In genomic region chr11:97689861-97690260, GRCm38 (mm10) we compare ENCODE assay signal across 10 mouse cellular contexts. TPM values are rescaled to one million over a fixed set of nuclear protein-coding genes. Genes with fewer than 3 reads are reported as not detected.
DNase-seq lines count a peak whose midpoint lies in the region; ATAC-seq and TF ChIP-seq lines count a peak whose summit lies in the region.
"Had no signal": no experiment of that assay in that cellular context is flagged by ENCODE, and none has a peak within 500 bp of the region (broad histone marks: within the 10 kb centered on the region; RNA-seq: fewer than 3 reads in every experiment).

No protein-coding gene starts in this region.

- no peak overlapping the region for H3K4me3 ChIP-seq in hindbrain, embryonic 10.5 days
- no peak overlapping the region for H3K4me3 ChIP-seq in hindbrain, embryonic 12.5 days
- H3K4me3 ChIP-seq in ES-E14 (ENCODE audit: insufficient read depth in 1 of 2, low read depth in 1 of 2, low read length in 2 of 2, poor library complexity in 1 of 2, severe bottlenecking in 1 of 2): no peak overlapping the region
- peak overlapping the region; percentile 21; the same call in 1 of the 2 replicates for H3K4me3 ChIP-seq in embryonic facial prominence, embryonic 10.5 days
- no peak overlapping the region for H3K4me3 ChIP-seq in liver, adult 2 months (ENCODE audit: insufficient read depth, low read depth, low read length)
- H3K4me3 ChIP-seq: erythroblast, embryonic 14.5 days; limb, embryonic 15.5 days had no signal

- peaks cover 39% of the 10 kb centered on the region for H3K4me1 ChIP-seq in hindbrain, embryonic 10.5 days (replicated peaks)
- peaks cover 25% of the 10 kb centered on the region for H3K4me1 ChIP-seq in hindbrain, embryonic 12.5 days
- H3K4me1 ChIP-seq in ES-E14 (ENCODE audit: control insufficient read depth in 2 of 2, insufficient read depth in 2 of 2, low read length in 2 of 2, poor library complexity in 1 of 2): peaks cover 11 to 22% of the 10 kb centered on the region in 2 experiments; a peak in 3 of 4 replicates
- H3K4me1 ChIP-seq in embryonic facial prominence, embryonic 10.5 days: peaks cover 42% of the 10 kb centered on the region
- H3K4me1 ChIP-seq in liver, adult 2 months (ENCODE audit: control insufficient read depth, insufficient read depth, low read length): peaks cover 9% of the 10 kb centered on the region

- H3K27ac ChIP-seq in hindbrain, embryonic 10.5 days: no peak overlapping the region
- no peak overlapping the region for H3K27ac ChIP-seq in hindbrain, embryonic 12.5 days
- no peak overlapping the region for H3K27ac ChIP-seq in ES-E14 (ENCODE audit: insufficient read depth, low read depth, low read length, poor library complexity, severe bottlenecking)
- no peak overlapping the region for H3K27ac ChIP-seq in embryonic facial prominence, embryonic 10.5 days (replicated peaks)
- no peak overlapping the region for H3K27ac ChIP-seq in liver, adult 2 months (replicated peaks; ENCODE audit: insufficient read depth, low read depth, low read length)
- H3K27ac ChIP-seq: limb, embryonic 15.5 days had no signal

- TF ChIP-seq POLR2A in liver, adult 2 months (IDR thresholded peaks at IDR 0.05; ENCODE audit: extremely low read depth, insufficient read depth, low read length): no peak

- peaks cover 67% of the 10 kb centered on the region for H3K36me3 ChIP-seq in hindbrain, embryonic 10.5 days
- H3K36me3 ChIP-seq in hindbrain, embryonic 12.5 days: peaks cover 53% of the 10 kb centered on the region
- H3K36me3 ChIP-seq in ES-E14 (ENCODE audit: control insufficient read depth, insufficient read depth, low read length, poor library complexity, severe bottlenecking): peaks cover 51% of the 10 kb centered on the region
- peaks cover 80% of the 10 kb centered on the region for H3K36me3 ChIP-seq in embryonic facial prominence, embryonic 10.5 days (replicated peaks)
- H3K36me3 ChIP-seq in liver, adult 2 months (ENCODE audit: control insufficient read depth, insufficient read depth, low read length): no peaks in the 10 kb centered on the region

- H3K79me2 ChIP-seq in liver, adult 2 months (ENCODE audit: control insufficient read depth, insufficient read depth, low read length): no peaks in the 10 kb centered on the region; the same call in 1 of the 2 replicates

- 35% methylated on average over 10 of the region's 10 CpGs for WGBS in hindbrain, embryonic 10.5 days
- 32% methylated on average over 10 of the region's 10 CpGs for WGBS in hindbrain, embryonic 12.5 days
- WGBS in embryonic facial prominence, embryonic 10.5 days: 33% methylated on average over 10 of the region's 10 CpGs
- 45% methylated on average over 10 of the region's 10 CpGs for WGBS in liver, adult 2 months

- peak; percentile 90 for TF ChIP-seq CTCF in liver, adult 2 months (IDR thresholded peaks at IDR 0.05; ENCODE audit: low read depth, low read length)

- H3K27me3 ChIP-seq in hindbrain, embryonic 10.5 days (ENCODE audit: insufficient read depth, poor library complexity, severe bottlenecking): no peaks in the 10 kb centered on the region
- H3K27me3 ChIP-seq in hindbrain, embryonic 12.5 days: no peaks in the 10 kb centered on the region
- H3K27me3 ChIP-seq in embryonic facial prominence, embryonic 10.5 days (replicated peaks; ENCODE audit: low read depth, poor library complexity, severe bottlenecking): no peaks in the 10 kb centered on the region
- H3K27me3 ChIP-seq in liver, adult 2 months (ENCODE audit: control insufficient read depth, insufficient read depth, low read length): no peaks in the 10 kb centered on the region
- H3K27me3 ChIP-seq: limb, embryonic 15.5 days had no signal

- no peak overlapping the region for H3K4me2 ChIP-seq in hindbrain, embryonic 12.5 days (replicated peaks)
- H3K4me2 ChIP-seq: limb, embryonic 15.5 days had no signal

- in situ Hi-C loops in ES-E14 (cut with MboI; ENCODE audit: low sequenced_read_pairs in 2 of 2, unreplicated experiment in 2 of 2): loop anchor here in 1 of 2 experiments (10.0 kb wide), 1 partner anchor 55 kb away; no protein-coding TSS in a partner anchor

- H3K9me3 ChIP-seq in hindbrain, embryonic 10.5 days: no peaks in the 10 kb centered on the region
- H3K9me3 ChIP-seq in hindbrain, embryonic 12.5 days (replicated peaks): no peaks in the 10 kb centered on the region
- H3K9me3 ChIP-seq in ES-E14 (ENCODE audit: control insufficient read depth, insufficient read depth, low read depth, low read length): no peaks in the 10 kb centered on the region
- H3K9me3 ChIP-seq in embryonic facial prominence, embryonic 10.5 days: no peaks in the 10 kb centered on the region
- H3K9me3 ChIP-seq: limb, embryonic 15.5 days had no signal

- peak; percentile 77 for DNase-seq in hindbrain, embryonic 10.5 days (ENCODE audit: low spot score)
- DNase-seq in 416B (ENCODE audit: low read depth): peak; percentile 42
- no peak for DNase-seq in ES-E14 (ENCODE audit: low read depth, low spot score)
- peak; percentile 85 for DNase-seq in embryonic facial prominence, embryonic 10.5 days (ENCODE audit: low spot score)
- no peak for DNase-seq in liver, adult 2 months (ENCODE audit: extremely low read depth, low read depth, low spot score)
- peak; percentile 43 to 72 for DNase-seq in spleen, adult 18-20 months
- DNase-seq in left cerebral cortex, postnatal 36 days (ENCODE audit: low spot score in 2 of 2): no peak

- ATAC-seq in hindbrain, embryonic 12.5 days (ENCODE audit: low FRiP score): no peak

- intact Hi-C loops in left cerebral cortex, postnatal 36 days (cut with DNase I): loop anchor here (1.0 to 5.0 kb wide), 2 partner anchors 45 to 58 kb away; no protein-coding TSS in a partner anchor

- H3K9ac ChIP-seq in hindbrain, embryonic 12.5 days: no peak overlapping the region
- H3K9ac ChIP-seq in ES-E14 (ENCODE audit: insufficient read depth, low read depth, low read length, poor library complexity, severe bottlenecking): no peak overlapping the region
- H3K9ac ChIP-seq in liver, adult 2 months (ENCODE audit: low read depth, low read length): no peak overlapping the region
- H3K9ac ChIP-seq: limb, embryonic 15.5 days had no signal

TF ChIP-seq in ES-E14, 5 proteins besides CTCF, POLR2A, EP300 and RAD21:
- no peak for TF ChIP-seq ZNF384 (IDR thresholded peaks at IDR 0.05; ENCODE audit: low read depth, low read length)
- peak; percentile 68; the same call in 1 of the 2 replicates for TF ChIP-seq ZC3H11A (IDR thresholded peaks at IDR 0.05; ENCODE audit: borderline replicate concordance, low read depth, low read length)
- 0 out of 2 replicates have a peak, but pooled peaks have one; percentile 48 for TF ChIP-seq HCFC1 (IDR thresholded peaks at IDR 0.05; ENCODE audit: borderline replicate concordance, insufficient read depth, low read length)

RNA-seq across cellular contexts. Expression of gene Cisd3, which starts 4.2 kb away (rescaled TPM):
- 18.3 and 24.0 TPM in 2 replicates for polyA plus RNA-seq in hindbrain, embryonic 10.5 days (2016; fragmentation: Nextera tagmentation; extraction: Ambion mirVana)
- 14.7 and 17.1 TPM in 2 replicates for polyA plus RNA-seq in hindbrain, embryonic 12.5 days (2016; fragmentation: Nextera tagmentation; extraction: Ambion mirVana)
- 49.9 and 66.0 TPM in 2 replicates for total RNA-seq in ES-E14 (2012; rRNA removed)
- 18.2 and 20.0 TPM in 2 replicates for polyA plus RNA-seq in embryonic facial prominence, embryonic 10.5 days (2016; fragmentation: Nextera tagmentation; extraction: Ambion mirVana)
- 35.7 and 41.0 TPM in 2 replicates for total RNA-seq in liver, adult 2 months (2014; rRNA removed)
- 73.6 and 94.5 TPM in 2 replicates for polyA plus RNA-seq in liver, adult 2 months (2012; rRNA removed)
- total RNA-seq in left cerebral cortex, postnatal 36 days (2021): 10 to 100 TPM; 56.0 to 59.3 TPM
- polyA plus RNA-seq: erythroblast, embryonic 14.5 days had no signal

RNA-seq across cellular contexts. Expression of gene Pcgf2, which starts 10.4 kb away (rescaled TPM):
- polyA plus RNA-seq in hindbrain, embryonic 10.5 days (2016; fragmentation: Nextera tagmentation; extraction: Ambion mirVana): 15.6 and 17.0 TPM in 2 replicates
- polyA plus RNA-seq in hindbrain, embryonic 12.5 days (2016; fragmentation: Nextera tagmentation; extraction: Ambion mirVana): 23.3 and 24.7 TPM in 2 replicates
- total RNA-seq in ES-E14 (2012; rRNA removed): 20.1 and 28.4 TPM in 2 replicates
- polyA plus RNA-seq in embryonic facial prominence, embryonic 10.5 days (2016; fragmentation: Nextera tagmentation; extraction: Ambion mirVana): 23.2 and 24.1 TPM in 2 replicates
- total RNA-seq in liver, adult 2 months (2014; rRNA removed): 0.34 and 0.37 TPM in 2 replicates
- 5.6 and 12.0 TPM in 2 replicates for polyA plus RNA-seq in liver, adult 2 months (2012; rRNA removed)
- 10 to 100 TPM; 27.5 to 35.7 TPM for total RNA-seq in left cerebral cortex, postnatal 36 days (2021)

RNA-seq across cellular contexts. Expression of gene Psmb3, which starts 13.3 kb away (rescaled TPM):
- 642 and 643 TPM in 2 replicates for polyA plus RNA-seq in hindbrain, embryonic 10.5 days (2016; fragmentation: Nextera tagmentation; extraction: Ambion mirVana)
- polyA plus RNA-seq in hindbrain, embryonic 12.5 days (2016; fragmentation: Nextera tagmentation; extraction: Ambion mirVana): 375 and 438 TPM in 2 replicates
- total RNA-seq in ES-E14 (2012; rRNA removed): 522 and 677 TPM in 2 replicates
- 634 and 654 TPM in 2 replicates for polyA plus RNA-seq in embryonic facial prominence, embryonic 10.5 days (2016; fragmentation: Nextera tagmentation; extraction: Ambion mirVana)
- total RNA-seq in liver, adult 2 months (2014; rRNA removed): 281 and 313 TPM in 2 replicates
- polyA plus RNA-seq in liver, adult 2 months (2012; rRNA removed): 299 and 334 TPM in 2 replicates
- total RNA-seq in left cerebral cortex, postnatal 36 days (2021): 100 to 1,000 TPM; 116 to 125 TPM

RNA-seq across cellular contexts. Expression of gene Mllt6, which starts 26.6 kb away (rescaled TPM):
- 2.1 and 2.2 TPM in 2 replicates for polyA plus RNA-seq in hindbrain, embryonic 10.5 days (2016; fragmentation: Nextera tagmentation; extraction: Ambion mirVana)
- polyA plus RNA-seq in hindbrain, embryonic 12.5 days (2016; fragmentation: Nextera tagmentation; extraction: Ambion mirVana): 2.9 and 3.5 TPM in 2 replicates
- total RNA-seq in ES-E14 (2012; rRNA removed): 113 and 142 TPM in 2 replicates
- polyA plus RNA-seq in embryonic facial prominence, embryonic 10.5 days (2016; fragmentation: Nextera tagmentation; extraction: Ambion mirVana): 2.1 and 2.2 TPM in 2 replicates
- total RNA-seq in liver, adult 2 months (2014; rRNA removed): 3.8 and 6.0 TPM in 2 replicates
- 8.9 and 11.2 TPM in 2 replicates for polyA plus RNA-seq in liver, adult 2 months (2012; rRNA removed)
- total RNA-seq in left cerebral cortex, postnatal 36 days (2021): 100 to 1,000 TPM; 129 to 134 TPM

RNA-seq across cellular contexts. Expression of gene Pip4k2b, which starts 54.6 kb away (rescaled TPM):
- polyA plus RNA-seq in hindbrain, embryonic 10.5 days (2016; fragmentation: Nextera tagmentation; extraction: Ambion mirVana): 1.8 and 2.0 TPM in 2 replicates
- polyA plus RNA-seq in hindbrain, embryonic 12.5 days (2016; fragmentation: Nextera tagmentation; extraction: Ambion mirVana): 2.6 and 3.4 TPM in 2 replicates
- total RNA-seq in ES-E14 (2012; rRNA removed): 26.5 and 31.3 TPM in 2 replicates
- polyA plus RNA-seq in embryonic facial prominence, embryonic 10.5 days (2016; fragmentation: Nextera tagmentation; extraction: Ambion mirVana): 1.9 and 2.1 TPM in 2 replicates
- total RNA-seq in liver, adult 2 months (2014; rRNA removed): 4.1 and 5.5 TPM in 2 replicates
- 10.8 and 11.0 TPM in 2 replicates for polyA plus RNA-seq in liver, adult 2 months (2012; rRNA removed)
- 100 to 1,000 TPM; 113 to 114 TPM for total RNA-seq in left cerebral cortex, postnatal 36 days (2021)

Comparison
In these comparisons a context has a peak if more than half of its experiments do, and no peak if none do; other contexts are left out.
1. DNase-seq: peak in hindbrain, embryonic 10.5 days (single experiment), 416B (single experiment), embryonic facial prominence, embryonic 10.5 days (single experiment) and spleen, adult 18-20 months (2 of 2); none in ES-E14 (single experiment), liver, adult 2 months (single experiment) and left cerebral cortex, postnatal 36 days (0 of 2).